Mouse (Mus musculus) embryo, embryonic 10.5 days (tissue): ENCODE measurements at regions not wholly inside any gene's neighbourhood (a gene's known extent, or its start where the extent isn't known, plus 50 kb on each side); places are given as distances from the start of the nearest gene placed in this dataset.
A peak's percentile ranks its signal among the peaks of the same experiment; 100 is the strongest.
"Not testable (repeated sequence)": the region's sequence is repeated elsewhere in the genome, so short reads cannot be mapped to it uniquely, and the experiment has no call there.

Experiments used
- DNase-seq: peaks from one replicate; pipeline ENCODE4 v3.0.0-alpha.2; 2015; ENCODE audit warnings: low spot score

DNA sequence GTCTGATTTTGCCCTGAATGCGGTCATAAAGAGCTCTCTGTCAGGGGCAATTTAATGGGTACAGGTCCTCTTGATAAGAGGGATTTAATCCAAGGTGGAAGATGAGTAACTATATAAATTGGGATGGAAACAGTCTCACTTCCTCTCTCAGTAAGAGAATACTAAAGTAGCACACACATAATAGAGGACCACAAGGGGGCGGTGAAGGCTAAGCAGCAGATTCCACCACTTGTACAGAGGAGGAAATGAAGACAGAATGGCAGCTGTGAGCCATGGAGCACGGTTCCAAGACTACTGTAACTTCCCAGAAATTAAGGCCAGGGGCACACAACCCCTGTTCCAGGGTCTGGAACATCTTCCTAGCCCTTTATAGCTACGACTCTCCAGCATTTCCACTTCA lies 262.6 kb upstream of the Ywhaq start:
- DNase-seq, result not testable (repeated sequence)

DNA sequence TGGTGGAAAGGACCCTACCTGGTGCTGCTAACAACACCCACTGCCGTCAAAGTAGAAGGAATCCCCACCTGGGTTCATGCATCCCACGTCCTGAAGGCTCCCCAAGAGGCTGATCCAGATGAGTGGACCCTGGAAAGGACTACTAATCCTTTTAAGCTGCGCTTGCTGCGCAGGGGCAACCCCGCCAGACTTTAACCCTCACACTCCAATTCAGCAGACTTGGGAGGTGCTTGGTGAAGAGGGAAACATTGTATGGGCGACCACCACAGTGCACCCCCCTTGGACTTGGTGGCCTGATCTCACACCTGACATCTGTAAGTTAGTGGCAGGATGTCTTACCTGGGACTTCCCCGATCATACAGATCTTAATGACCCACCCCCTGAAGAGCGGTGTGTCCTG lies 231.9 kb upstream of the Ywhaq start:
- DNase-seq, result not testable (repeated sequence)

DNA sequence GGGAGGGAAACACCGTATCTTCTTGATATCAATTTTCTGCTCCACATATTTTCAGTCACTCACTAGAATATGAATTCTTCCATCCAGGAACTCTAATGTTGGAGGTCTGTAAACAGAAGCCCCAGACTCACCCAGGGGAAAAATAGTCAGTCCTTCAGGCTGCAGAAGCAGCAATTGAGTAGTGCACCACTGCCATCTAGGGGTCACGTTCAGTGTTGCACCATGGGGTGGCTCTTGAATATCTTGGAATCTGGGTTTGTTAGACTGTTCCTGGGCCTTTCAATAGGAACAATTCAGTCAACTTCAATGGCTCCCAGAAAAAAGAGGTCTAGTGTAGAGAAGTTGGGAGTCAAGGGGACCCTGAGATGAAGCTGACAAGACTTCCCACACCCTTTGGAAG lies 196.3 kb upstream of the Ywhaq start:
- DNase-seq, result peak; percentile 83

DNA sequence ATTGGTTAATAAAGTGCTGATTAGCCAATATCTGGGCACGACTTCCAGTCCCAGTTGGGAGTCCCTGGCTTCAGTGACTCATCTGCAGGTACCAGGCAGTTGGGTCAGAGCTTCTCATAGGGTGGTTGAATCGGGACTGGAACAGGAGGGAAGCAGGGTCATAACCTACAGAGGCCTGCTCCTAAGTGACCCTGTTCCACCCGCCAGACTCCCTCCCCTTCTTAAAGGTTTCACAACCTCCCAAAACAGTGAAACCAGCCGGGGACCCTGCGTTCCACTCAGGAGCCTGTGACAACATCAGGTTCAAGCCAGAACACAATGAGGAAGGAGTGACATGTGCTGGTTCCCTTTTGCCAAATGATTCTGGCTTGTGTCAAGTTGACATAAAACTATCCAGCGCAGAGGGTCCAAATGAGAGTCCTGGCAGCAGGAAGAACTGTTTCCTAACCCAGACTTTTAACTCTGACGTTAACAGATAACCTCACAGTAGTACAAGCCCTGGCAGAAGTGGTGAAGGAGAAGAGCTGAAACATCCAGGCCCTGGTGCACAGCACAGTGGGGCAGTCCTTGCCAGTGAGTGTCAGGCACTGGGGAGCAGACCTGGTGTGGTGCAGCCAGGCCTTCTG lies 151.1 kb upstream of the Ywhaq start:
- DNase-seq, result no peak

DNA sequence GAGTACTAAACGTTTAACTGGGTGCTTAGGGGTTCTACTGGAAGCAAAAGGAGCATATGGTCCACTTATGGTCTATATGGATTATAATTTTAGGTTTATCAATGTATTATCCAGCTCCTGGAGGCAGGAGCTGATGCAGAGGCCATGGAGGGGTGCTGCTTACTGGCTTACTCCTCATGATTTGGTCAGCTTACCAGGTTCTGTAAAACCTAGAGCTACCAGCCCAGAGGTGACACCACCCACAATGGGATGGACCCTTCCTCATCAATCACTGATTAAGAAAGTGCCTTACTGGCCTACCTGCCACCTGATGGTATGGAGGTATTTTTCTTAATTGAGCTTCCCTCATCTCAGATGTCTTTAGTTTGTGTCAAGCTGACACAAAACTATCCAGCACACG lies 126.5 kb upstream of the Ywhaq start:
- not testable (repeated sequence) for DNase-seq

DNA sequence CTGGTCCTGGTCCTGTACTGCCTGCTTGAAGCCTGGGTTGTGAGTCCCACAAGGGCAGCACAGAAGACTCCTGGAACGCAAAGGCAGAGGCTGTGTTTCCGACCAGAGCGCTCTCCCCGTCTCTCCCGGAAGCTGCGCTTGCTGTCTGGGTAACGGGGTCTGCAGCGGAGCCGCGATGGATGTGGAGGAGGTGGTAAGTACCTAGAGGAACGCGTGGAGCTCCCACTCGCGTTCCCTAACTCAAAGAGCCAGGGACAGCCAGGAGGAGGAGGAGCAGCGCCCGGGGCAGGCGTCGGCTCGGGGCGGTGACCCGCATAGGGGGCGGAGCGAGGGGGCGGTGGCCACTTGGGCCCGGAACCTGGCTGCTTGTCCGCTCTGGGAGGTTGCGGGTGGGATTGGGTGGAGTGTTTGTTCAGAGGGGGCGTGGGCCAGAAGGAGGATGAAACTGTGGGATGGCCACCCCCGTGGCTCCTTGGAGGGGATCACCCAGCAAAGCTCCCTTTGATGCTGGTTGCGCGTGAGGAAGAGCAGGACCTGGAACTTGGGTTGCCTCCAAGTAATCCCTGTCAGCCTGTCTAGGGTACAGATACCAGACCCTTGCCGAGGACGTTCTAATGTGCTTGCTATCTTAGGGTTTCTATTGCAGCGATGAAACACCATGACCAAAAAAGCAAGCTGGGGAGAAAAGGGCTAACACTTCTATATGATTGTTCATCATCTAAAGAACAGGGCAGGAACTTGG lies 125.9 kb upstream of the Ywhaq start:
- DNase-seq, result peak; percentile 59

DNA sequence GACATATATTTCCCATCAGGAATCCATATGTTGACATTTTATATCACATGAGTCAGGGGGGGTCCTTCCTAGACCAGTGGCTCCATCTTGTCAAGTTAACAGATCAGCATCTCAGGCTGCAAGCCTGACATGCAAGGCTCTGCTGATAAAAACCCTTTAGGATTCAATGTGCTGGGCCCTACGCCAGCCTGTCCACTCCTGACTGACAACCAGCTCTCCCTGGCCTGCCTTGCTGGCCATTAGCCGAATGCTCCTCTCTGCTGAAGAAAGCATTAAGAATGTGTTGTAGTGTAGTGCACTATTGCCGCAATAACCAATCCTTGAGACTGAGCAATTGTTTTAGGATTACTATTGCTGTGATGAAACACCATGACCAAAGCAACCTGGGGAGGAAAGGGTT lies 114.3 kb upstream of the Ywhaq start:
- DNase-seq, result no peak

DNA sequence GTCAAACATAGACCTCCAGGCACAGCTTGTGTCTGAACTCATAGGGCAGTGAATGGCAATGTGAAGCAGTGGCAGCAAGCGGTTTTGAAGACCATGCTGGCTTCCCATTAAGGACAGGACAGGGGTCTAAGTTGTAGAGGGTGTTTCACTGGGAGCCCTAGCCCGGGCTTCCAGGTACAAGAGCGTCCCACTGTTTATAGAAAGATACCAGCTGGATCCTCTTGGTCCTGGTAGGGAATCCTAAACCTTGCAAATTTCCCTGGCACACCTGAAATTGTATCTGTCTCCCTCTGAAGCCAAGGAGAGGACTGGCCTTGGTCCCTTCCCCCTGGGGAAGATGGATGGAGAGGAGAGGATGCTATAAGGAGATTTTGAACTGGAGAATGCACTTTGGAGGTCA lies 111.9 kb upstream of the Ywhaq start:
- DNase-seq, result not testable (repeated sequence)

DNA sequence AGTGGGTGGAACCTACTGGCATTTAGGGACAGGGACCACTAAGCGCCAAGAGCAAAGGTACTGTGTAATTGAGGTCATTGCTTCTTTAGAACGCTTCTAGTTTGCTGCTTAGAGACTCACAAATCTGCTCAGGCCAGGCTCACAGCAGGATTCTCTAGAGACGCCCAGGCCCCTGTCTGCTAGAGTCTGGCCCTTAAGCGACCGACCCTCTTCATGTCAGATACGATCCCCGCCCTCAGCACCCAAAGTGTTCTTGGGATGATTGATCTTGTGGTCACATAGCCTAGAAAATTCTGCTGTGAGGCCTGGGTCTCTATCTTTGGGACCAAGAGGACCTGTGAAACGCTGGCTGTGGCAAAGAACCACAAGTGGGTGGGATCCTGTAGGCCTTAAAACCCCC lies 109.9 kb upstream of the Ywhaq start:
- not testable (repeated sequence) for DNase-seq

DNA sequence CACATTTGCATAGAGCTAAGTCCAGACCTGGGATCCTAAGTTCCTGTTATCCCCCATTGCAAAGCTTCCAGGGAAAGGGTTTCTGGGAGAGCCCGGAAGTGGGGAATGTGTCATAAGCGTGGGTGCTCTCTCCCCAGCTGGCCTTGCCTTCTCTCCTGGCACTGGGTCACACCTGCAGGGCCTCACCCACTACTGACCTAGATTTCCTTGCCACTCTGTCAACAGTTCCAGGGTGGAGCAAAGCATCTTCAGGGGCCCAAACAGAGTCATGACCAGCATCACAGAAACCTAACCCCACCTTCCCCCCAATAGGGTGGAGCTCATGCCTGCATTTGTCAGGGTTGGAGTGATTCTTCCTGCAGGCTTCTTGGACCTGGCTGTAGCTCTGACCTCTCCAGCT lies 109.5 kb upstream of the Ywhaq start:
- DNase-seq, result not testable (repeated sequence)

DNA sequence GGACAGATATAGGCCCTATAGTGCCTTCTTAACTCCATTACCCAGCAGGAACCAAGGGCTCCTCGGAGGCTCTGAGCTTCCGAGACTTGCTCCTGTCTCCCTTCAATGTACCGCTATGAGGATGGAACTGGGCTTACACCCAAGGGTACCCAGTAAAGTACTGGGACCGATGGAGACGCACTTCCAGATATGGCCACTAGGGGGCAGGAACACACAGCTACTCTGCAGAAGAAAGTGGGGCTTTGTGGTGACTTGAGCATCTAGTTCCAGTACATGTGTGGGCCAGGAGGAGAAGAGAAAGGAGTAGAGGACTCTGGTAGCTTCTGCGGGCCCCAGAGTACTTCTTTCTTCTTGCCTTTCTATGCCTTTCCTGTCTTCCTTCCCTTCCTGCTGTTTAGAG lies 108.1 kb upstream of the Ywhaq start:
- not testable (repeated sequence) for DNase-seq

DNA sequence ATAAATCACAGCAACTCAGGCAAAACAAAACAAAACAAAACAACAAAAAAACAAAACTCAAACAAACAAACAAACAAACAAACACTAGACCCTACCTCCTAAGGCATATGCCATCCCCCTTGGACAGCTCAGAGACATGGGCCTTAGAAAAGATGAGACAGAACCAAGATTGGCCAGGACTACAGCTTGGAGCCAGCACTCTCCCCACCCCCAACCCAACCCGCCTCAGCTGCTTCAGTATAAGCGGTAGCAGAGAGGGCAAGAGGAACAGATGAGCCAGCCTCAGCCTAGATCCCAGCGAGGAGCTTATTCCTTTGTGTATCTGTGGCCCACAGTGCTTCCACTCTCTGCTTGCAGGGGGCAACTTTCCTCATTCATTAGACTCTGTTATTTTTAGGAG lies 105.2 kb upstream of the Ywhaq start:
- no peak for DNase-seq

DNA sequence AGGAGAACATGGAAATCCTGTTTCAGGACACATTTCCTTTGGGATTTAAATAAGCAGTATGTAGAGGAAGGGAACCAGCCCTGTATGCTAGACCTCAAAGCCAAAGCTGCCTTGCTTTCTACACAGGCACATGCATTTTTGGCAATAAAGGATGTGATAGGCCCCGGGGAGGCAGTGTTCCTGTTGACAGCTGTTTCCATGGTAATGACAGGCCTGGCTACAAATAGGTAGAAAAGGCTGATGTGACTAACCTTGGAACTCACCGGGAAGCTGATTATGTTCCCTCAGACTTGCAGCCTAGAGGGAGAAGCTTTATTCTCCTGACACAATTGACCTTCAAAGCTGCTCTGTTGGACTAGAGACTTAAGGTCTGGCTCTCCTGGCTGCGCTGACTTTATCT lies 101.6 kb upstream of the Ywhaq start:
- DNase-seq, result no peak

DNA sequence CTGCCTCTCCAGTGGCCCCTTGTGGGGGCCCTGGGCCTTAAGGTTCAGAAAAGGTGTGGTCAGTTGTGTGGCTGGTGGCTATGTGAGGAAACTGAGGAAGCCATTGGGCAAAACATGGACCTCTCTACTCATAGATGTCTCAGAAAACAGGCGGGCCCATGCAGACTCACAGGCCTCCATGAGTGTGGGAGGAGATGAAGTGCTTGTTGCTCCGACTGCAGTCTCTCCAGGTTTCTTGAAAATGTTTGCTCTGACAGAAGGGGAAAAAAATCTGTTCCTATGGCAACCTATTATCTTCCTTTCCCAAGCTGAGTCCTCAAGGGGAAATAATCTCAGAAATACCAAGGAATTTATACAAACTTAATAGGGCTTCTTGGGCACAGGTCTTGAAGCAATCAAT lies 95.3 kb upstream of the Ywhaq start:
- DNase-seq, result no peak

DNA sequence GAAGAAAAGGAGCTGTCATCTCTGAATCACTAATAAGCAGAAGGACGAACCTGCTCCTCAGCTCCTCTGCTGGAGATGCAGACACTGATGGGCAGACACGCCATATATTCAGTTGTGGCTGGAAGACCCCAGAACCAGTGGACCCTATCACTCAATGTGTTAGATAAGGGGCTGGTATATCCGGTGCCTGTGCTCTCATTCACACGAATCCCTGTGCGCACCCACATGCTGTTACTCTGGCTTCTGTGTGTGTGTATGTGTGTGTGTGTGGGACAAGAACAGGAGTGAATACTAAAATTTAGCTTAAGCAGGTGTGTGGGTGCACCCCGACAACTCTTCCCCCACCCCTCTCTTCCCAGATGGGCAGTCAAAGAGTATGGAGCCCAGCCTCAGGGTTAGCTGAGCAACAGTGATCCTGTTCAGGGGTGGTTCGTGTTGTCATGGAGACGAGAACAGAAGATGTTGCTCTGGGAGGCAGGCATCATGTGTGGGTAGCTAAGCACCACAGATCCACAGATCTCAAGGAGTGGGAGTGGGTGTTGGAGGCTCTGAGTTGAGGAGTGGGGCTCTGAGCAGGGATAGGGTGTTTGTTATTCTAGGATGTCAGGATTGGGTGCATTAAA lies 93.7 kb upstream of the Ywhaq start:
- no peak for DNase-seq

DNA sequence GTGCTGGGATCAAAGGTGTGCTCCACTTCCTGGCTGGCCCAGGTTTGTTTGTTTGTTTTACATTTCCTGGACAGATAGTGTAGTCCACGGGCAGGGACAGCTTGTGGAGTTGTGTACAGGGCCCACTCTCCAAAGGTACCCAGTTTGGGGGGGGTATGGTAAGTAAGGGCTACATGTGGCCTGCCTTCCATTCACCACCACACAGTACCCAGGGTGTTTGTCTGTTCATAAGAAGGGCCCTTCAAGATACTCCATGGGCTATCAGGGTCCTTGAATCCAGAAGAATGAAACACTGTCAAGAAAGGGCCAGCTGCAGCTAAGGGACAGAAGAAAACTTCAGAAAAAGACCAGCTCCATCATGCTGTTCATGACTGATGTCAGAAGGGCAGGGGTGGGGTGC lies 89.6 kb upstream of the Ywhaq start:
- DNase-seq, result no peak

DNA sequence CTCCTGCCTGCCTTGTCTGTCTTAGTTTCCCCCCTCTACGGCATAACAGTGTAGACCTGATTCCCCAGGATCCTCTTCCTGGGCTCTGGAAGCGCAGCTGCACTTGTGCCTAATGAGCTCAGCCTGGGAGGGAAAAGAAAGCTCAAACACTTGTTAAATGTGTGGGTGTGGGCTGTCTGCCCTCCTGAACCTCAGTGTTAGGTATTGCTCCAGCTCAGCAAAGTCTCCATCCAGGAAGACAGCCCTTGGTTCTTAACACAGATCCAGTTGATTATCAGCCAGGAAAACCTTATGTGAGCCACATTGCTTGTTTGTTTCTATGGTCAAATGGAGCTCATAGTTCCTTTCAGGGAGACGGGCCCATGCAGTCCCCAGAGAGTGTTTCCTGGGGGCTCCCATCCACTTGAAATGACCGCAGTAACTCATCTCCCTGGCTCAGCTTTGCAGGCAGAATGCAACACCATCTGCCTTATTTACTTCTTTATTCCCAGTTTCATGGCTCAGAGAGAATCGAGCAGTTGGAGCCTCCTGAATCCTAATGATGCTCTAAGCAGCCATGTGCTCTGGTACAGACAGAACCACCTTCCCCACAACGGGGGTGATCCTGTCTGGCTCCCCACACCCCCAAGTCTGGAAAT lies 88.4 kb upstream of the Ywhaq start:
- no peak for DNase-seq

DNA sequence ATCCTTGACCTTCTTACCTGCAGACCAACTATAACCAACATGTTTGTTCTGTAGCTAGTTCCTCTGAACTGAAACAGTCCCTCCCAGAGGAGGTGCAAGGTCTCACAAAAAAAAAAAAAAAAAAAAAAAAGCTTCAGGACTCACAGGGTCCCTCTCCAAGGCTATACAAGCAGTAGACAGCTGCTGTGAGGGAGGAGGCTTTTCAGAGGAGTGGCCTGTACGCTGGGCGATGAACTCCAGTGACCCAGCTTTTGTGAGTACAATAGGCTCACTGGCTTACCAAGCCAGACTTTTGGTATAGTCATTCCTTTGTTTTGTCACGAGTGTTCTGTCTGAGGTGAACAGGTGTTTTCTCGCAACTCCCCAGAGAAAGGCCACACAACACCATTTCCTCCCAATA lies 85.8 kb upstream of the Ywhaq start:
- DNase-seq, result no peak

DNA sequence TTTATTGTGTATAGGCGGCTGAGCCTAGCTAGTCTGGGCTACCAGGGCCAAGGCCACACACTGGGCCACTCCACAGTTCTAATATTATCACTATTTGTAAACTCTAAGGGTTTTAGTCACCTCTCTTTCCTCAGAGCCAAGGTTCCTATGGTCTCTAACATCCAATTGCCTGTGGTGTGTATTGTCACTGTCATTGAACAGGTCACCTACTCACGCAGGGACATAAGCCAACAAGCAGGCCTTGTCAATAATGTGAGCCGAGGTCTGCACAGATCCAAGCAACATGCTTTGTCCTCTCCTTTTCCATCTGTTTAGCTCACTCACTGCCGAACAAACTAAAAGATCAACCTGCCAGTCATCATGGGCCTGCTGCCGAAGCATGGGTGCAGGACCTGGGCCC lies 79.5 kb upstream of the Ywhaq start:
- no peak for DNase-seq

DNA sequence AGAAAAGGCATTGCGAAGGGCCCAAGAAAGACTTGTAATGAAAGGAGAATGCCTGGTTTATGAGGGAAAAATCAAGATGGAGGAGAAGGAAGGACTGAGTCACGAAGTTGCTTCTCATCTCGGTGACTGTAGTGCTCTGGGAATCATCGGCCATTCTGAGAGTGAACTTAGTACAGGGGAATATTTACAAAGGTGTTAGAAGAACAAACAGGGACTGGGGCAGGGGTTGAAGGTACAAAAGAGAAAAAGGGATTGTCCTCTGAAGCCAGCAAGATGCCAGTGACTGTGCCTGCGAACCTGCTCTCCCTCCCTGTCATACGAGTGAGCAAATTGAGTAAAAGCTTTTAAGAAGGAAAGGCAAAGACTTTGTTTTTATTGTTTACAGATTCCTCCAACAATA lies 78.1 kb upstream of the Ywhaq start:
- DNase-seq, result no peak

DNA sequence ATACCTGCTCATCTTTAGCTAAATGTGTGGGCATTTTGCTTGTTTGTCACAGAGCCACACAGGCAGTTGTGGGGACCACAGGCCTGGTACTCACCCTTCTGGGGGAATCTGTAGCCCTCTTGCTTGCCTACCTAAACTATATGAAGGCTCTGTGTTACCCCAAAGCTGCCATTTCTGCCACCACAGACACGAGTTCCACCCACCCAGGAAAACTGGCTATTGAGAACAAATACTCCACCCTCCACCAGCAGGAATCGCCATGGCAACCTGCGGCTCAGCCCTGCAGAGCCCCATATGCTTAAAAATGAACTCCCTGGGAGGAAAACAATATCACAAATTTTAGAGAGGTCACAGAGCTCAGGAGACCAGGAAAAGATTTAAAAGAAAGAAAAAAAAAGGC lies 76.0 kb upstream of the Ywhaq start:
- no peak for DNase-seq

DNA sequence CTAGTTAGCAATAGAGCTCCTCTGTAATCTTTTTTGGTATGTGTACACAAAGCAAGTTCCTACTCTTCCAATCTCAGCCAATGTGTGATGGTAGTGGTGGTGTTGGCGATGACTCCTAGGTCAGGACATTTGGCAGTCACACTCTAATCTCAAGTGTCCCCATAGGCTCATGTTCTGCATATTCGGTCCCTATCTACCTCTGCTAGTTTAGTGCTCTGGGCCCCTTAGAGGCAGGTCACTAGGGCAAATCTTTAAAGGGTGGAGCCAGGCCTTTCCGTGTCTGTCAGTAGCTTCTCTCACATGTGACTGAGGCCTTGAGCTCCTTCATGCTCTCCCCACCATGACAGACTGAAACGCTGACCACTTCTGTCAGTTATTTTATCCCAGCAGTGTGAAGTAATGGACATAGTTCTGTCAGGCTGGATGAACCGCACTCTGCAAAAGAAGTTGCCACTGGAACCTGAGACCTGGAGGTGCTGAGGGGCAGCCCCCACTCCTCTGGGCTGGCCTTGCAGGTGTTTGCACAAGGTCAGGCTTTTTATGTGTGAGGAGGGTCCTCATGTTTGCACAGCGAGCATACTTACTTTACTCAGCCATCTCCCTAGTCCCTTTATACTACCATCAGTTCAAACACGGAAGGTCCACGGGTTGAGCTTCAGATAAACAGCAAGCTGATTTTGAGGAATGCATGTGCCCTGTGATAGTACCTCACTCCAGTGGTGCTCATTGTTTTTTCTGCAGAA lies 75.3 kb upstream of the Ywhaq start:
- no peak for DNase-seq
